Mouse (Mus musculus): Measurements from ENCODE around the gene Slk. TPM values are rescaled to one million over a fixed set of nuclear protein-coding genes. Genes with fewer than 3 reads are reported as not detected.

The Slk gene
- polyA plus RNA-seq, 1 experiment from 2014 or later = 11.8 TPM

DNA sequence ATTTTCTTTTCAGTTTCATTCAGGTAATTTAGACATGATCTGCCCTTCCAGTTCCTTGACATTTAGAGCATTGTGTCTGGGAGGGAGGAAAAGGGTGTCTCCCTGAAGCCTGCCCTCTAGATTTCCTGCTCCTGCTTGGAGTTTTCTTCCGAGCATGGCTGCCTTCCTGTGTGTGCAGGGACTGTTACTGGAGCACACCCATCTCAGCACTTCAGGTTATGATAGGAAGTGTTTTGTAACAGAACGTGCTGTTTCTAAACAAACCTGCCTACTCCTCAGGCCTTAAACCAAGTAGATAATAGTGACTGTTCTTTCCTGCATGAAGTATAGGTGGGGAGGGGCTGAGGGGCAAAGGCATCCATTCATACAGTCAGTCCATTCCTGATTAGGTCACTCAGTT, 64.4 kb downstream of the Slk start:
- no peaks in the 10 kb centered on the region for H3K9me3 ChIP-seq (ENCODE audit: control insufficient read depth, low read length)
- H3K27me3 ChIP-seq (ENCODE audit: control insufficient read depth, insufficient read depth, low read depth, low read length) = no peaks in the 10 kb centered on the region
- no peaks in the 10 kb centered on the region; the same call in 1 of the 2 replicates for H3K4me1 ChIP-seq (replicated peaks; ENCODE audit: control insufficient read depth, insufficient read depth, low read length)
- no peak overlapping the region for H3K9ac ChIP-seq (ENCODE audit: low read length)
- no peak for ATAC-seq (ENCODE audit: low read depth)
- H3K27ac ChIP-seq (ENCODE audit: low read length) = no peak overlapping the region
- 43% methylated on average over 2 of the region's 2 CpGs for WGBS
- H3K4me3 ChIP-seq (ENCODE audit: low read length) = no peak overlapping the region
- H3K4me2 ChIP-seq (ENCODE audit: low read depth, low read length) = no peak overlapping the region
- peaks cover 32% of the 10 kb centered on the region for H3K36me3 ChIP-seq (ENCODE audit: control insufficient read depth, insufficient read depth, low read length)

DNA sequence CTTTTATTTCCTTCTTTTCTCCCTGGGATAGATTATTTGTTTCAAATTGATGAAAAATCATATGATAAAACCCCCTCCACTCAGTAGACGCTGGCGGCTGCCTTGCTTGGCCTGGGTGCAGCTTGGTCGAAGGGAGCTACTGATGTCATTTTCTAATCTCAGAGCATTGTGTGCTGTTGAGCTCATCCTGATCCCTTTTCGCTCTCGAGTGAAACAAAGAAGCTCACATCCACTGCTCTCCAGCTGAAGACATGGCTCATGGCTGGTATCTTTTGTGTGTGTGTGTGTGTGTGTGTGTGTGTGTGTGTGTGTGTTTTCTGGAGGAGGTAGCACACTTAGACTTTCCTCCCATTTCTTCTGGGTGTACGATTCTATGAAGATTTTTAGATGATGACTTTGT, 66.1 kb downstream of the Slk start:
- no peak overlapping the region for H3K9ac ChIP-seq (ENCODE audit: low read length)
- H3K9me3 ChIP-seq (ENCODE audit: control insufficient read depth, low read length) = no peaks in the 10 kb centered on the region
- no peak for ATAC-seq (ENCODE audit: low read depth)
- H3K36me3 ChIP-seq (ENCODE audit: control insufficient read depth, insufficient read depth, low read length) = peaks cover 16% of the 10 kb centered on the region
- no peak overlapping the region for H3K27ac ChIP-seq (ENCODE audit: low read length)
- H3K4me3 ChIP-seq (ENCODE audit: low read length) = no peak overlapping the region
- 64% methylated on average over 6 of the region's 6 CpGs for WGBS
- H3K27me3 ChIP-seq (ENCODE audit: control insufficient read depth, insufficient read depth, low read depth, low read length) = no peaks in the 10 kb centered on the region
- no peak overlapping the region for H3K4me2 ChIP-seq (ENCODE audit: low read depth, low read length)
- no peaks in the 10 kb centered on the region; the same call in 1 of the 2 replicates for H3K4me1 ChIP-seq (replicated peaks; ENCODE audit: control insufficient read depth, insufficient read depth, low read length)

DNA sequence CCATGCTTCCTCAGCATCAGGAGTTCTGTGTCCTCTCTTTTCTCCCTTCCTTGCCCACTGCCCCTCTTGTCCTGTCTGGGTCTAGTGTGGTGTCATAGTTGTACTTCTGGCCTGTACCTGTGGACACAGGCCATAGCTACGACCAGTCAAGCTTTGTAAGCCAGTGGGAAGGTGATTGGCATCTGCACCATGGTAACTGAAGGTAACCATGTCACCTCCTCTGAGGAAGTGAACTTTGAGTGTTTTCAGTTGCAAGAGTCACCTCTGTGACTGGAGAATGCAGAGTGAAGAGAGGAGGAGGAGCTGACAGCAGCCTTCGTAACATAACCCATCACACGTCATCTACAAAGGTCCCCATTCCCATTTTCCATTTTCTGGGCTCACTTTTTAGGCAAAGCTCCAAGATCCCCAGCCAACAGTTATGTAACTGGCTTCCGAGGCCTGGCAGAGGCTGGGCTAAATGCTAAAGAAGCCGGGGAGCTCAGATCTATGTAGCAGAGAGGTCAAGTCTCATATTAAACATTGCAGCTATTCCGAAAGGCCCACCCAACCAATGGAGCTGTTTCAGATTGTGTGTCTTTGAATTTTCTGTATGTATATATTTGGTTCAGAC, 67.1 kb downstream of the Slk start:
- Histone ChIP-seq H3K4me3 (ENCODE audit: low read length) (no peak overlapping the region), H3K9me3 (ENCODE audit: control insufficient read depth, low read length) (no peaks in the 10 kb centered on the region), H3K9ac (ENCODE audit: low read length) (no peak overlapping the region), H3K4me1 (replicated peaks; ENCODE audit: control insufficient read depth, insufficient read depth, low read length) (no peaks in the 10 kb centered on the region; the same call in 1 of the 2 replicates), H3K27ac (ENCODE audit: low read length) (no peak overlapping the region), H3K36me3 (ENCODE audit: control insufficient read depth, insufficient read depth, low read length) (peaks cover 15% of the 10 kb centered on the region), H3K27me3 (ENCODE audit: control insufficient read depth, insufficient read depth, low read depth, low read length) (no peaks in the 10 kb centered on the region), H3K4me2 (ENCODE audit: low read depth, low read length) (no peak overlapping the region)
- ATAC-seq (ENCODE audit: low read depth) = peak; percentile 40; the same call in 1 of the 2 replicates
- 59% methylated on average over 6 of the region's 6 CpGs for WGBS

DNA sequence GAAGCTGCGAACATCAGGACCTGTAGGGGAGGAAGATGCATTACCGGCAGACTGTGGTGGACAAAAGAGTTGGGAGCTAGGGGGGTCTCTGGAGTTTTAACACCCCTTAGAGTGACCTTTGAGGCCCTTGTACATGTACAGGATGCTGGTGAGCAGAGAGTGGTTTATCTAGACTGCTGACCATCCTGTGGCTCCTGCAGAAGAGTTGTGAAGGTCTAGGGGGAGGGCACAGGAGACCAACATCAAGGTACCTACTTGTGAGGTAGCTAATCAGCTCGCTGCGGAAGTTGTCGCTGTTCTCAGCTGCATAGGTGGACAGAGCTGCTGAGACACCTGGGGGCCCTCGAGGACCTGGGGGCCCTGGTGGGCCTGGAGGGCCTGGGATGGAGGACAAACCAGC, 69.6 kb downstream of the Slk start:
- no peaks in the 10 kb centered on the region; the same call in 1 of the 2 replicates for H3K4me1 ChIP-seq (replicated peaks; ENCODE audit: control insufficient read depth, insufficient read depth, low read length)
- WGBS = 94% methylated on average over 6 of the region's 6 CpGs
- ATAC-seq (ENCODE audit: low read depth) = no peak
- no peak overlapping the region for H3K9ac ChIP-seq (ENCODE audit: low read length)
- no peak overlapping the region for H3K4me2 ChIP-seq (ENCODE audit: low read depth, low read length)
- H3K4me3 ChIP-seq (ENCODE audit: low read length) = no peak overlapping the region
- H3K27me3 ChIP-seq (ENCODE audit: control insufficient read depth, insufficient read depth, low read depth, low read length) = no peaks in the 10 kb centered on the region
- H3K9me3 ChIP-seq (ENCODE audit: control insufficient read depth, low read length) = no peaks in the 10 kb centered on the region
- peaks cover 9% of the 10 kb centered on the region; the same call in 1 of the 2 replicates for H3K36me3 ChIP-seq (ENCODE audit: control insufficient read depth, insufficient read depth, low read length)
- H3K27ac ChIP-seq (ENCODE audit: low read length) = no peak overlapping the region

DNA sequence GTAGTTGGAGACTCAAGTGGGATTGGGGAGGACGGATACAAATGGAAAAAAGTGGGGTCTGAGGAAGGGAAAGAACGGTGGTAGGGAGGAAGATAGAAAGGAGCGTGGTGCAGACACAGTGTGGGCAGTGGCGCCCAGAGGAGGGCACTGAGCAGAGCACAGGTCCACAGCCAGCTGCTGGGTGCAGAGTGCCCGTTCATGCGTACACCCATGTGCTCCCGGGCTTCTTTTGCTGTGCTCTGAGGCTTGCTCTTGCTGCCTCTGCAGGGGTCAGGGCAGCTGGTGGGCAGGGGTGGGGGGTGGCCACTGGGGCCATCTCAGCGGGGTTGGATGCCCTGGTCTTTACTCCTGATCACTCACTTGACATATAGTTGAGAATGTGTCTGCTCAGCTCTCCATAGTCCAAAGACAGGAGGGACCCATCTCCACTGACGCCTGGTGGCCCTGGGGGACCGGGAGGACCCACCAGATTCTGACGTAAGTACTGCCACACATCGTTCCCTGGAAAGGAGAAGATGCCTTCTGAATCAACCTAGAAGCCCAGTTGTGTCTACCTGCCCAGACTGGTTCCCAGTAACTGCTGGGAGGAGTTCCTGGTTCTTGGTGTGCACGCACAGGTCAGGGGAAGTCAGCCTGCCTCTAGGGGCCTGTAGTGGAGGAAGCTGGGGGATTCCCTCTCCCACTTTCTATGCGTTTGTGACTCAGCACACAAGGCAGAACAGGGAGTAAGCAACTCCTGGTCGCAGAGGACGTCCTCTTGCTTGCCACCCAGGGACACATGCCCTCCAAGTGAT, 71.1 kb downstream of the Slk start:
- ATAC-seq (ENCODE audit: low read depth) = no peak
- H3K9me3 ChIP-seq (ENCODE audit: control insufficient read depth, low read length) = no peaks in the 10 kb centered on the region
- peaks cover 4% of the 10 kb centered on the region; the same call in 1 of the 2 replicates for H3K36me3 ChIP-seq (ENCODE audit: control insufficient read depth, insufficient read depth, low read length)
- H3K9ac ChIP-seq (ENCODE audit: low read length) = no peak overlapping the region
- H3K27ac ChIP-seq (ENCODE audit: low read length) = no peak overlapping the region
- H3K4me3 ChIP-seq (ENCODE audit: low read length) = no peak overlapping the region
- H3K4me1 ChIP-seq (replicated peaks; ENCODE audit: control insufficient read depth, insufficient read depth, low read length) = no peaks in the 10 kb centered on the region; the same call in 1 of the 2 replicates
- no peak overlapping the region for H3K4me2 ChIP-seq (ENCODE audit: low read depth, low read length)
- whole genome bisulfite sequencing = 82% methylated on average over 16 of the region's 16 CpGs
- no peaks in the 10 kb centered on the region for H3K27me3 ChIP-seq (ENCODE audit: control insufficient read depth, insufficient read depth, low read depth, low read length)

DNA sequence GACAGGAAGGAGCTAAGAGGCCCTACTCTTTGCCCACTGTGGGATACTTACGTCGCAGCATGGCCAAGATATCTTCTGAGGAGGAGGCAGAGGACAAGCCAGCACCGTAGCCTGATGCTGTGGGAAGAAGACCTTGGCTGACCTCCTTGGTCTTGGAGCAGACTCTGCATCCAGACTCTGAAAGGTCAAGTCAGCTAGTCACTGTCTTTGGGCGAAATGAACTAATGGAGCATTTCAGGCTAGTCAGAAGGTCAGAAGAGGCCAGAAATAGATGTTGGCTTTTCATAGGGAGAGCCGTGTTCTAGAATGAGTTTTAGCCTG, 71.6 kb downstream of the Slk start:
- peaks cover 4% of the 10 kb centered on the region; the same call in 1 of the 2 replicates for H3K36me3 ChIP-seq (ENCODE audit: control insufficient read depth, insufficient read depth, low read length)
- H3K9me3 ChIP-seq (ENCODE audit: control insufficient read depth, low read length) = no peaks in the 10 kb centered on the region
- no peak for ATAC-seq (ENCODE audit: low read depth)
- no peak overlapping the region for H3K9ac ChIP-seq (ENCODE audit: low read length)
- no peak overlapping the region for H3K4me3 ChIP-seq (ENCODE audit: low read length)
- 76% methylated on average over 5 of the region's 5 CpGs for WGBS
- H3K4me2 ChIP-seq (ENCODE audit: low read depth, low read length) = no peak overlapping the region
- H3K4me1 ChIP-seq (replicated peaks; ENCODE audit: control insufficient read depth, insufficient read depth, low read length) = no peaks in the 10 kb centered on the region; the same call in 1 of the 2 replicates
- no peak overlapping the region for H3K27ac ChIP-seq (ENCODE audit: low read length)
- H3K27me3 ChIP-seq (ENCODE audit: control insufficient read depth, insufficient read depth, low read depth, low read length) = no peaks in the 10 kb centered on the region

DNA sequence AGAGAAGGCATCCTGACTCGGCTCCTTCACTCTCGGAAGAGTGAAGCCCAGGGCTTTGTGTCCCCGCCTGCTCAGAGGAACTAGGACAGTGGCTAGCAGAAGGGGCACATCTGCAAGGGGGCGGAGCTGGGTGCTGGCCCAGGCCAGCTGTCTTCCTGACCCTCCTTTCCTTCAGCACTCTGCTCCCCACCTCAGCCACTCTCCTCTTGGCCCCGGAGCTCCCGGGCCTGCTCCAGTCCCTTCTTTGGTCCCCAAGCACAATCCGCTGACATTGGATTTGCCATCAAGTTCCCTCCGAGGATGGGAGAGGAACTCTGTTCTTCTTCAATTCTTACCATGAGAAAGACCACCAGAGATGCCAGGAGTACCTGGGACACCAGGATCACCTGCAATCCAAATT, 72.8 kb downstream of the Slk start:
- Histone ChIP-seq H3K9me3 (ENCODE audit: control insufficient read depth, low read length) (no peaks in the 10 kb centered on the region), H3K4me1 (replicated peaks; ENCODE audit: control insufficient read depth, insufficient read depth, low read length) (no peaks in the 10 kb centered on the region), H3K36me3 (ENCODE audit: control insufficient read depth, insufficient read depth, low read length) (no peaks in the 10 kb centered on the region), H3K27me3 (ENCODE audit: control insufficient read depth, insufficient read depth, low read depth, low read length) (no peaks in the 10 kb centered on the region), H3K9ac (ENCODE audit: low read length) (no peak overlapping the region), H3K27ac (ENCODE audit: low read length) (no peak overlapping the region), H3K4me2 (ENCODE audit: low read depth, low read length) (no peak overlapping the region), H3K4me3 (ENCODE audit: low read length) (no peak overlapping the region)
- 58% methylated on average over 8 of the region's 8 CpGs for WGBS
- ATAC-seq (ENCODE audit: low read depth) = no peak

DNA sequence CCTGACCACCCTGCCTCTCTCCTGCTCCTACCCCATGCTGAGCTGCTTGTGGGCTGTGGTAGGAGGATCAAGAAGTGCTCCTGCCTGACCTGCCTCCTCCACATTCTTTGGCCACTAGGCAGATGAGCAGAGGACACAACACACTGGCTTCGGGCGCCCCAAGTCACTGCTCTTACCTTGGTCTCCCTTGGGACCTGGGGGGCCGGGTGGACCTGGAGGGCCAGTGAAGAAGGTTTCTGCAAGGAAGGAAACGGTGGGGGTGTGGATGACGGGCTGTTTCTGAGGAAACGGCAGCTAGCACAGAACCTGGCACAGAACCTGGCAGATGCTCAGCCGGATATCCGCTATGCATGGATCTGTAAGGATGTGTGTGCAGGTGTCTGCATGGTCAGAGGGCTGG, 73.7 kb downstream of the Slk start:
- H3K4me3 ChIP-seq (ENCODE audit: low read length) = no peak overlapping the region
- H3K9ac ChIP-seq (ENCODE audit: low read length) = no peak overlapping the region
- no peaks in the 10 kb centered on the region for H3K27me3 ChIP-seq (ENCODE audit: control insufficient read depth, insufficient read depth, low read depth, low read length)
- H3K36me3 ChIP-seq (ENCODE audit: control insufficient read depth, insufficient read depth, low read length) = no peaks in the 10 kb centered on the region
- no peaks in the 10 kb centered on the region for H3K9me3 ChIP-seq (ENCODE audit: control insufficient read depth, low read length)
- no peaks in the 10 kb centered on the region for H3K4me1 ChIP-seq (replicated peaks; ENCODE audit: control insufficient read depth, insufficient read depth, low read length)
- H3K4me2 ChIP-seq (ENCODE audit: low read depth, low read length) = no peak overlapping the region
- ATAC-seq (ENCODE audit: low read depth) = no peak
- H3K27ac ChIP-seq (ENCODE audit: low read length) = no peak overlapping the region
- WGBS = 72% methylated on average over 8 of the region's 8 CpGs

DNA sequence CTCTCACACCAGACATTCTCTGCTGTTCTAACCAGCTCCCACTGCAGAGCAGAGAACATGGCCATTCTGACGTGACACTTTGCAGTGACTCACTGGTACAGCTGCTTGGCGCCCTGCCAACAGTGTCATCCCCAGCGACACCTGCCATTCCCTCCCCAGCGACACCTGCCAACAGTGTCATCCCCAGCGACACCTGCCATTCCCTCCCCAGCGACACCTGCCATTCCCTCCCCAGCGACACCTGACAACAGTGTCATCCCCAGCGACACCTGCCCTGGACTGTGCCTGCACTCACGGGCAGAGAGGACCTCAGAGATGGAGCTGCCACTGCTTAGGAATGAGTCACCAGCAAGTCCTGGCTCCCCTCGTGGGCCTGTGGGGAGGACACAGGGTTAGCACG, 75.4 kb downstream of the Slk start:
- WGBS = 57% methylated on average over 11 of the region's 11 CpGs
- H3K36me3 ChIP-seq (ENCODE audit: control insufficient read depth, insufficient read depth, low read length) = no peaks in the 10 kb centered on the region
- peaks cover 5% of the 10 kb centered on the region; the same call in 1 of the 2 replicates for H3K4me1 ChIP-seq (replicated peaks; ENCODE audit: control insufficient read depth, insufficient read depth, low read length)
- H3K9me3 ChIP-seq (ENCODE audit: control insufficient read depth, low read length) = no peaks in the 10 kb centered on the region
- no peak overlapping the region for H3K4me2 ChIP-seq (ENCODE audit: low read depth, low read length)
- no peaks in the 10 kb centered on the region for H3K27me3 ChIP-seq (ENCODE audit: control insufficient read depth, insufficient read depth, low read depth, low read length)
- H3K4me3 ChIP-seq (ENCODE audit: low read length) = no peak overlapping the region
- H3K9ac ChIP-seq (ENCODE audit: low read length) = no peak overlapping the region
- H3K27ac ChIP-seq (ENCODE audit: low read length) = no peak overlapping the region
- no peak for ATAC-seq (ENCODE audit: low read depth)

Data from lung, embryonic 16.5 days (tissue).